Mouse (Mus musculus): Measurements from ENCODE around the gene Jph4.

The Jph4 gene

GRCm38 (mm10) chr14:55118852-55119251 lies 2.1 kb upstream of the Jph4 start:
- DNase-seq (ENCODE audit: low spot score in 2 of 2), result no peak

DNA sequence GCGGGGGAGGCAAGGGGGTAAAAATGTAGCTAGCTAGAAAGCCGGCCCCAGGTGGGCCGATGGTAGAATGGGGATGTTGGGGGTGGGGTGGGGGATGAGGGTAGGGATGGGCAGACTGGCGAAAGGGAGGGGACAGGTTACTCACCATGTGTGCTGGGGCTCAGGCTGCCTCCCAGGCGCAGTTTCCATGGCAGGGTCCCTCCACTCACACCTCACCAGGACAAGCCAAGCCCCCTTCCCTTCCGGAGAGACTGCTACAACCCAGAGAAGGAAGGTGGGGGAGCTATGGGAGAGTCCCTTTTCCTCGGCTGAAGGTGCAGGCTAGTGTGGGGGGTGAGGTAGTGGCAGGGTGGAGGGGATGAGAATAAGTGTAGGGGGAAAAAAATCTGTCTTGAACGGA lies 889 bp downstream of the Jph4 start:
- DNase-seq (ENCODE audit: low spot score in 2 of 2), result no peak

DNA sequence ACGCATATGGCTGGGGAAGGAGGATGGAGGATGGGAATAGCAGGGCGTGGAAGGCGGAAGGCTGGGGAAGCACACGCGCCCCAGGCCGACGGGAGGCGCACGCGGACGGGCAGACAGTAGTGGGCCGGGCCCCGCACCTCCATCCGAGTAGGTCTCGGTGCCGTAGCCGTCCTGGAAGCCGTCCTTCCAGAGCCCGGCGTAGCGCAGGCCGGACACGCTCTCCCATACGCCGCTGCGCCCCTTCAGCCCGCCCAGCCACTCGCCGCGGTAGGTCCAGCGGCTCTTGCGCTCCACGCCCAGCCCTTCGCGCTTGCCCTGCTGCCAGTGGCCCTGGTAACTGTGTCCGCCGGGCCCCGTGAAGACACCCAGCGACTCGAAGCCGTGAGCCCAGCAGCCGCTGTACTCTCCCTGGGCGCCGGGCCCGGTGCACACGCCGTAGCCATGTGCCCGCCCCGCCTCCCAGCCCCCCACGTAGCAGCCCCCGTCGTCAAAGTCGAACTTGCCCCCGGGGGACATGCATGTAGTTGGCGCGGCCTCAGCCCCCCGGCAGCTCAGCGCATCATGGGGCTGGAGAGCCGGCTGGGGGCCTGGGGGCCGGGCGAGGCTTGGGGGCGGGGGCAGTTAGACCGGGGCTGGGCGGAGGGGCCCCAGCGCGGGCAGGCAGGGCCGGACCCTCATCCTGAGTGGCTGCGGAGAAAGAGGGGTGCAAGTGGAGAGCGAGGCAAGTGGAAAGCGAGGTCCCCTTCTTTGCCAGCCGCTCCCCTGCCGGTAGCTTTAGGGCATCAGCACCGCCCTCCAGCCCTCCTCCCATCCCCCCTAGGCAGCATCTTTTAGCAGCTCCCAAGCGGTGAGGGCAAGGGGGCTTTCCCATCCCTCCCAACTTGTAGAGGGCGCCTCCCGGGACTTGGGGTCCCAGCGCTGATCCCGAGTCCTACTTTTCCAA lies 1.7 kb downstream of the Jph4 start:
- DNase-seq (ENCODE audit: low spot score in 2 of 2), result peak in 1 of 2 experiments; percentile 32

- no peak for DNase-seq (ENCODE audit: low spot score in 2 of 2)
Measured at GRCm38 (mm10) chr14:55113975-55114645, 2.6 kb downstream of the Jph4 start.

GRCm38 (mm10) chr14:55113351-55113974 lies 3.3 kb downstream of the Jph4 start:
- DNase-seq (ENCODE audit: low spot score in 2 of 2), result no peak

GRCm38 (mm10) chr14:55111720-55112119 lies 5.0 kb downstream of the Jph4 start:
- no peak for DNase-seq (ENCODE audit: low spot score in 2 of 2)

- DNase-seq (ENCODE audit: low spot score in 2 of 2), result no peak
Measured at GRCm38 (mm10) chr14:55110076-55110475, 6.7 kb downstream of the Jph4 start.

DNA sequence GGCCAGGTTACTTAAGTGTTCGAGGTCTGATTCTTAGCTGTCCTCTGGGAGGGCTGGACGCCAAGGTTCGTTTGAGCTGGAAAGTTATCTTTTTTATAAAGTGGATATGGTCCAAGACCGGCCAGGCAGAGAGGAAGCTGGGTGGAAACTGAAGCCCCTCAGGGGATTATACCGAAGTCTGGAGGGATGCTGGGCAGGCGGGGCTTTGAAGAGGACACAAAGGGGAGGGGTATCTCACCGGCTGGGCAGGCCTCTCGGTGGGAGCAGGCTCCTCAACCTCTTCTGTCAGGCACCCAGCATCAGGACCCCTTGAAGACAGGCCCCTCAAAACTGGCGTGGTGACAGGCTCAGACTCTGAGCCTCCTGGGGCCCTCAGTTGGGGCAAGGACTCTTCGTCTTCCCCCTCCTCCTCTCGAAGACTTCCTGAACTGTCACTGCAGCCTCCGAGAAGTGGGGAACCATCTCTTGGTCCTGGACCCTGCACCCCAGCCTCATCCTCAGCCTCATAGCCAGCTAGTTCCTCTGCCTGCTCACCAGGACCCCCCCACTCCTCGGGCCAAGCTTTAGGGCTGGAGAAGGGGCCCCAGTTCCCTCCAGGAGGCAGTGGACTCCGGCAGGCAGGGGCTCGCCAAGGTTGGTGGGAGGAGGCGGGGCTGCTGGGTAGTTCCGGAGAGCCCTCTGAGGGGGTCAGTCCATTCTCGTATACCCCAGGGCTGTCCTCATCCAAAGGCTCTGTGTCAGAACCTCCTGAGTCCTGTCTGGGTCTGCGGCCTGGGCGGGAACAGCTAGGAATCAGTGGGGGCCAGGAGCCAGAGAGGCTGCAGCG lies 7.5 kb downstream of the Jph4 start:
- DNase-seq (ENCODE audit: low spot score in 2 of 2), result no peak

GRCm38 (mm10) chr14:55108202-55108870 lies 8.4 kb downstream of the Jph4 start:
- DNase-seq (ENCODE audit: low spot score in 2 of 2), result no peak

DNA sequence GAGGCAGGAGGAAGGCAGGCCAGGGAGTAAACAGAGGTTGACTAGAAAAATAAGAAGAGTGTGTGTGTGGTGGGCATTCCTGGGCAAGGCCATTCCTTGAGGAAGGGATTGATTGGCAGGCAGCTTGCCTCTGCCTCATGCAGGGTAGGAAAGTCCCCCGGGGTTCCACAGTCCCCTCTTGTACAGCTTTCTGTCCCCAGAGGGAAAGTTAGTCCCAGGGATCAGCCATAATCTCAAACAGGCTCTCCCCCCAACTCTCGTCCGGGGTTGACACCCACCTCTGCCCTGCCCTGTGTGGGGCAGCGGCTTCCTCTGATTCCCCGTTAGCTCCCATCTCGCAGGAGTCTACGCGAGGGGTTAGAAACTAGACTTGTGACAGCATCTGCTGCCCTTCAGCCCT lies 9.7 kb downstream of the Jph4 start:
- DNase-seq (ENCODE audit: low spot score in 2 of 2), result no peak

- DNase-seq (ENCODE audit: low spot score in 2 of 2), result peak; percentile 85 to 86
Measured at GRCm38 (mm10) chr14:55105836-55106809, 10.6 kb downstream of the Jph4 start, which contains the start of gene Ap1g2. Gene Ap1g2 (minus strand): TSS chr14:55106593.

DNA sequence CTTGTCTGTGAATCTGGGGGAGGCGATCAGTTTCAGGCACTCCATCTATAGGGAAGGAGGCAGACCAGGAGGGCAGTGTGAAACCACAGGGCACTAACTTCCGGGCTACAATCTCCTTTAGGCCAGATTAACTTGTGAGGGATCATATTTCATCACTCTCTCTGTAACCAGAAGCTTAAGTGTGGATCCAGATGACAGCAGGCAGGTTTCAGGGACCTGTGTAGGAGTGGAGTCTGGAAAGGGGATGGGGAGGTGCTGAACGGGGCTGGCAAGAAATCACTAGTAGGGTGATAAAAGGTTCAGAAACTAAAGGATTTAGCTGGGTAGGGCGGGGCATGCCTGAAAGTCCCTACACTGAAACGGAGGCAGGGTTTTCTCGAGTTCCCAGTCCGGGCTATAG lies 11.3 kb downstream of the Jph4 start:
- DNase-seq (ENCODE audit: low spot score in 2 of 2), result no peak

GRCm38 (mm10) chr14:55104365-55104764 lies 12.4 kb downstream of the Jph4 start:
- DNase-seq (ENCODE audit: low spot score in 2 of 2), result no peak

- no peak for DNase-seq (ENCODE audit: low spot score in 2 of 2)
Measured at GRCm38 (mm10) chr14:55102253-55102785, 14.4 kb downstream of the Jph4 start.

- peak; percentile 55 to 62 for DNase-seq (ENCODE audit: low spot score in 2 of 2)
Measured at GRCm38 (mm10) chr14:55101592-55101991, 15.1 kb downstream of the Jph4 start.

DNA sequence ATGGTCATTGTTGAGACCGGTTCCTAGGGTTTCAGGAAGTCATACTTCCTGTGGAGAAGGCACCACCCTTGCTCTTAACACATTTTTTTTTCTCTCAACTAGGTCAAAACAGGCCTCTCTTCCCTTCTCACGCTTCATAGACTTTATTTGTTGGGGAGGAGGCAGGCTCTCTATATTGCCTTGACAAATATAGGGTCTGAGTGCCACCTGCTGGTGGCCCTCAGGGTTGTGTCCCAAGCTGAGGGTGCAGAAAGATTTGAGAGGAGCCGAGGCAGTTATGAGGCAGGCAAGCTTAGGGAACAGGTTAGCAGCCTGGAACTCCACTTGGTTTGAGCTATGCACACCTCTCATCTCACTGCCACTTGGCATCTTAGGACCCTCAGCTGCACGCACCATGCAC lies 18.7 kb downstream of the Jph4 start:
- DNase-seq (ENCODE audit: low spot score in 2 of 2), result peak; percentile 66 to 68

DNA sequence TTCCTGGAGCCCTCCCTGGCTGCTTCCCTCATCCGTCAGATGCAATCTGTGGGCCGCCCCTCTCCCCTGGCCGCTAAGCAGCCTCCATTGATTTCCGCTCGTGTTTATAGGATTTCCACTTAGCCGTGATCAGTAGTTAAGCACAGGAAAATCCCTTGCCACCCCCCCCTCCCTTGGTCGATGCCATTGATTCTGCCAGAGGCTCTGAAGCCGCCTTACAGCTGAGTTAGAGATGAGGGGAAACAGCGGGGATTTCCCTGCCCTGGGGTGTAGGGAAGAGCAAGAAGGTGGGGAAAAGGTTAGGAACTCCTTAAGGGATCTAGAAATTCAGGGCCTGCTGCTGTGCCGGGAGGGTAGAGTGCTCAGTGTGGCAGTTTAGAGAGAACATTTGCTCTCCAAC lies 19.1 kb downstream of the Jph4 start:
- DNase-seq (ENCODE audit: low spot score in 2 of 2), result no peak

GRCm38 (mm10) chr14:55096573-55097087 lies 20.1 kb downstream of the Jph4 start:
- DNase-seq (ENCODE audit: low spot score in 2 of 2), result no peak

GRCm38 (mm10) chr14:55095671-55096070 lies 21.1 kb downstream of the Jph4 start:
- DNase-seq (ENCODE audit: low spot score in 2 of 2), result no peak
